Mouse (Mus musculus): ENCODE results near the gene Actg1.

The Actg1 gene

DNA sequence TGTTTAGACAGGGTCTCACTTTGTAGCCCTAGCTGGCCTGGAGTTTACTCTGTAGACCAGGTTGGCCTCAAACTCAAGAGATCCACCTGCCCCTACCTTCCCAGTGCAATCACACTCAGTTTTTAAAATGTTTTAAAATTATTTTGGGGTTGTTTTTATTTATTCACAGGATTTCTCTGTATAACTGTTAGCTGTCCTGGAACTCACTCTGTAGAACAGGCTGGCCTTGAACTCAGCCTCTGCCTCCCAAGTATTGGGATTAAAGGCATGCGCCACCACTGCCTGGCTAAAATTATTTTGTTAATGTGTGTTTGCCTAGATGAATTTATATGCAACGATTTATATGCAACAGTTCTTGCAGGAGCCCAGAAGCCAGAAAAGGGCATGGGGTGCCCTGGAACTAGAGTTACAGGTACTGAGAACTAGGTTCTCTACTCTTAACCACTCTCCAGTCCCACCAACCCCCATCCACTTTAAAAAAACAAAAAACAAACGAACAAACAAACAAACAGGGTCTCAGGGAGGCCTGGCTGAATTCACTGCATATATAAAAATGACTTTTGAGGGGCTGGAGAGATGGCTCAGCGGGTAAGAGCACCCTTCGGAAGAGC lies 3.9 kb downstream of the Actg1 start:
- DNase-seq = peak in 1 of 2 experiments; percentile 13

DNA sequence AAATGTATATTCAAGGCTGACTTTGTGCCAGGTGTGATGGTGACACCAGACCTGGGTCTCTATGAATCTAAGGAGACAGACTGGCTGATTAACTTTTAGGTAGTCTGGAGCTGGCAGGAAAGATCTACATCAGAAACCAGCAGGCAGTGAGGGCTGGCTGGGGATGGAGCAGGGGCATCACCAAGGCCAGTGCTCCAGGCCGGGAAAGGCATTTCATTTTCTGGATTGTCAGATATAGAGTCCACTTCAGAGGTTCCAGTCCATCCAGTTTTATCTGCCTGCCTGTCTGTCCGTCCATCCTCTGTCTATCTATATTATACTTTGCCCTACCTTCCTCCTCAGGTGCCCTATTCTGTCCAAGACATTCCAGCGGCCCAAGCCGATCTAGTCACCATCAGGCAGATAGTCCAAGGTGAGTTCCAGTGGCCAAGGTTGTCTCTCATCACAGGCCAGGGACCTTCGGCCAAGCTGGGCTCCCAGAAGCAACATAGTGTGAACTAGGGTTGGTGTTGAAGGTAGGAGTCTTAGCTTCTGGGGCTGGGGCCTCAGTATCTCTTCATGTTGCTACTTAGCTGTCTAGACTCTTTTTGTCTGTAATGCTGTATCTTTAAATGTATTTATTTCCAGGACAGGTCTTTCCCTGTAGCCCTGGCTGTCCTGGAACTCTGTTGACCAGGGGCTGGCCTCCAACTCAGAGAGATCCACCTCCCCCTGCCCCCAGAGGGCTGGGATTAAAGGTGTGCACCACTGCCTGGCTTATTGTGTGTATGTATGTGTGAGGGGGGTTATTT lies 4.6 kb downstream of the Actg1 start:
- peak in 1 of 2 experiments; percentile 9 for DNase-seq

- peak in 1 of 2 experiments; percentile 2 for DNase-seq
Observed at GRCm38 (mm10) chr11:120342656-120343160, 5.6 kb downstream of the Actg1 start.

DNA sequence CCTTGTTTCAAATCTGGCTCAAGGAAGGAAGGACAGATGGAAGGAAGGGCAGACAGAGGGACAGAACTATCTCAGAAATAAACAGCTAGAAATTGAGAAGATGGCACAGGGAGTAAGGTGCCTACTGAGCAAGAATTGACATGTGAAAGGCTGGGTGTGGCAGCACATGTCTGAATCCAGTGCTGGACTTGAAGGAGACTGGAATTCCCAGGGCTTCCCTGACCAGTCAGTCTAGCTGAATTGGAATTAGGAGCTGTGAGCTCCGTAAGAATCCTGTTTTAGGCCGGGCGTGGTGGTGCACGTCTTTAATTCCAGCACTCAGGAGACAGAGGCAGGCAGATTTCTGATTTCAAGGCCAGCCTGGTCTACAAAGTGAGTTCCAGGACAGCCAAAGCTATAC lies 6.7 kb downstream of the Actg1 start:
- no peak for DNase-seq

- DNase-seq = no peak
Observed at GRCm38 (mm10) chr11:120339978-120340513, 8.3 kb downstream of the Actg1 start.

DNA sequence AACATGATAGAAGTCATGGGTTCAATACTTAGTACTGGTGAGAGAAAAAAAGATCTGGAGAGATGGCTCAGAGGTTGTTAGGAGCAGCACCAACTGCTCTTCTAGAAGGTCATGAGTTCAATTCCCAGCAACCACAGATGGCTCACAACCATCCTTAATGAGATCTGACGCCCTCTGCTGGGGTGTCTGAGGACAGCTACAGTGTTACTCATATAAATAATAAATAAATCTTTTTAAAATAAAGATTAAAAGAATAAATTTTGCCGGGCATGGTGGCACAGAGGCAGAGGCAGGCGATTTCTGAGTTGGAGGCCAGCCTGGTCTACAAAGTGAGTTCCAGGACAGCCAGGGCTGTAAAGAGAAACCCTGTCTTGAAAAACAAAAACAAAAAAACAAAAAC lies 9.6 kb downstream of the Actg1 start:
- DNase-seq = no peak

GRCm38 (mm10) chr11:120337447-120337846 lies 10.9 kb downstream of the Actg1 start:
- no peak for DNase-seq

- no peak for DNase-seq
Observed at GRCm38 (mm10) chr11:120335431-120336021, 12.8 kb downstream of the Actg1 start.

GRCm38 (mm10) chr11:120320156-120320555 lies 28.2 kb downstream of the Actg1 start:
- DNase-seq = no peak

DNA sequence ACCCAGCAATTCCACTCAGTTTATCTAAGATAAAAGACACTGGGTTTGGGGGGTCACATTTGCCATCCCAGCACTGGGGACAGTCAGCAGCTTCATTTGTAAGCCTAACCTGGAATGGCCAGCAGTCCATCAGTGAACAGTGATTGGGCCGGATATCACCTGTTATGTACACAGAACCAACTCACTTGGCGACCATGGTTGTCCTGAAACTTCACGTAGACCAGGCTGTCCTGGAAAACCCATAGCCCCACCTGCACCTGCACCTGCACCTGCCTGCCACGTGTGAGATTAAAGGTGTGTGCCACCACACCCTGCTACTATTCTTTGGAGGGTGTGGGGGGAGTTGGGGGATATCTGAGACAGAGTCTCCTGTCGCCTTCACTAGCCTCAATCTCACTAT lies 29.0 kb downstream of the Actg1 start:
- no peak for DNase-seq

DNA sequence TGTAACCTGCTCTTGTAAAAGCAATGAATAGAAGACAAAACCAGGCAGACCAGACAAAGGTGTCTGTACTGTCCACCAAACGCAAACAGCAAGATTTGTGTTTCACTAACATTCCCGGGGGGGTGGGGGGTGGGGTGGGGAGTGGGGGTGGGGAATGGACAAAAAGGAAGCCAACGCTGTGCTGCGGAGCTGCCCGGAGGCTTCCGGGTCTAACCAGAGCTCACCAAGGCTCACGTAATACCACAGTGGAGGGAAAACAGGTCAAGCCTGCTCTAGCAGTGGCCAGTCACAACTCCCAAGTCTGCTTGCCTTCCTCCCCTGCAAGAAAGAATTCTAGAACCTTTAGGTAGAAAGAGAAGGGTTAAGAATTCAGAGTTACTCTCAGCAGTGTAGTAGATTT lies 30.9 kb downstream of the Actg1 start:
- DNase-seq = no peak

DNA sequence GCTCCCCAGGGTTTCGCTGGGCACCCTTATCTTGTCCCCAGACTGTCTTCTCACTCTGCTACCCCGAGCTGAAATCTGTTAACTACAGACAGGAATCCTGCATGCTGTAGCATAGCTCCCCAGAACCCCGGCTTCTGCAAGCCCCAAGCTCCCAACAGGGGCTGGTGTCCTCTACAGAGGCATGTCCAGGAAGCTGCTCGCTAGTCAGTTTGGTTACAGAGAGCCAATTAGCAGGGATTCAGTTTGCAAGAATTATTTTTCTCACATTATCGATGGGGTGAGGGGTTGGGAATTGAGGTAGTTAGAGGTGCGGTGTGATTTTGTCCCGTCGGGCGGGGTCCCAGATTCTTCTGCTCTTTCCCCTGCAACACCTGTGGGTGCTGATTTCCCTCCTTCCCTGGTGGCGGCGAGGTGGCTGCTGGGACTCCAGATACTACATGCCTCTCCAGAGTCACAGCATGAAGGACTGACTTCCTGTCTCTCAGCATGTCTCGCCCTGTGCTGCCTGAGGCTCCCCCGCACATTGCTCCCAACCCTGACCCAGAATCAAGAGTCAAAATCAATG lies 31.6 kb downstream of the Actg1 start:
- peak; percentile 46 to 56 for DNase-seq

DNA sequence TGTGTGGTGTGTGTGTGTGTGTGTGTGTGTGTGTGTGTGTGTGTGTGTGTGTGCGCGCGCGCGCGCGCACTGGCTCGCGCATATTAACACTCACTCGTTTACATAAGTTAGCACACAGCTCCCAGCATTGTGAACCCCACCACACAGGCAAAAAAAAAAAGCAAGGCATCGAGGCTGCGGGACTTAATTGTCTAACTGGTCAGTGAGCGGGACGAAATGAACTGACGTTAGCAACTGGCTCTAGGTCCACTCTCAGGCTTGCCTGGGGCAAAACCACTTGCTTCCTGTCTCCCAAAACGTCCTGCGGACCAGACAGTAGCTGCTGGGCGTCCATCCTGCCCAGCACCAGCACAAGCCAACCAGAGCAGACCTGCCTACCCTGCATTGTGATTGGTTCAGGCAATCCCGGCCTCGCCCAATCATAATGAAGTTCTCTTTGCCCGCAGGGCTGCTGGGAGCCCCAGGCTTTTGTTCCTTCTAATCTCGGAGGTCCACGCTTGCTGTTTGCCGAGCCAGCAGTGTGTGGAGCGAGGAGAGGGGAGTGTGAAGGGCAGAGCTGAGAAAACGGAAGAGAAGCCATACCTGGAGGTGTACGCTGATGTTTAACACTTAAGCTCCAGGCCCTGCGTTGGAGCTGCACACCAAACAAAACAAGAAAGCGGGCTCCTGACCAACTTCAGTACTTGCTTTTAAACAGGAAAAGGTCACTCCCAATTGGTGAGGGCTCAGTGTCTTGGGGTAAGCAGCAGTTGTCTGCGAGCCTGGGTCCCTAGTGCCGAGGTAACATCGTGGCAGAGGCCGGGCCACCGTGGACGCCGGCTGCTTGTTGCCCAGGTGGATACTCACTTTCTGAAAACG lies 32.3 kb downstream of the Actg1 start:
- DNase-seq = peak; percentile 95

GRCm38 (mm10) chr11:120315416-120315761 lies 33.0 kb downstream of the Actg1 start:
- DNase-seq = peak; percentile 34 to 48

DNA sequence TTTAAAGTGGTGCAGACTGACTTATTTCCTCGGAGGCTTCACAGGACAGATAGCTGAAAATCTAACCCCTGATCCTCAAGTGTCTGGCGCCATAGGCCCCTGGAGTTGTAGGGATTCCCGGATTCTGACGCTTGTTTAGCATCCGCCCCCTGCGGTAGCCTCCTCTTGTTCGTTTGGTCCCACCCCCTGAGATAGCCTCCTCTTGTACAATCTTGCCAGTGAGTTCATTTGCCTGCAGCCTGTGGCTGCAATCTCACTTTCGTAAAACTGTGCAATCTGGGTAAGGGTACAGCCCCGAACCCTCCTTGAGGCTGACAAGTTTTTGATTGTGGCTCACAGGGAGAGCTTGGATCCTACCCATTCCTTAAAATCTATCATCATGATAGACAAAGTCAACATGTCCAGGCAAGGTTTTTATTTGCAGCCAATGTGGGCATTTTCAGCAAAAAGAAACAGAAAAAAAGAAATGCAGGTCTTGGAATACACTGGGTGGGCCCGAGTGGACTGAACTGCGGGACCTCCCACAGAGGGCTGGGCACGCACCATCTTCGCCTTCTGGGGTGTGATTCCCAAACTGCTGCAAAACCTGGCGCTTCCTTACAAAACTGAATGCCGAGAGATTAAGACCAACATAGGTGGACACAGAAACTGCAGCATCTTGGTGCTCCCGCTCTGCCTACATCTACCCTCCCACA lies 33.5 kb downstream of the Actg1 start:
- DNase-seq = no peak

DNA sequence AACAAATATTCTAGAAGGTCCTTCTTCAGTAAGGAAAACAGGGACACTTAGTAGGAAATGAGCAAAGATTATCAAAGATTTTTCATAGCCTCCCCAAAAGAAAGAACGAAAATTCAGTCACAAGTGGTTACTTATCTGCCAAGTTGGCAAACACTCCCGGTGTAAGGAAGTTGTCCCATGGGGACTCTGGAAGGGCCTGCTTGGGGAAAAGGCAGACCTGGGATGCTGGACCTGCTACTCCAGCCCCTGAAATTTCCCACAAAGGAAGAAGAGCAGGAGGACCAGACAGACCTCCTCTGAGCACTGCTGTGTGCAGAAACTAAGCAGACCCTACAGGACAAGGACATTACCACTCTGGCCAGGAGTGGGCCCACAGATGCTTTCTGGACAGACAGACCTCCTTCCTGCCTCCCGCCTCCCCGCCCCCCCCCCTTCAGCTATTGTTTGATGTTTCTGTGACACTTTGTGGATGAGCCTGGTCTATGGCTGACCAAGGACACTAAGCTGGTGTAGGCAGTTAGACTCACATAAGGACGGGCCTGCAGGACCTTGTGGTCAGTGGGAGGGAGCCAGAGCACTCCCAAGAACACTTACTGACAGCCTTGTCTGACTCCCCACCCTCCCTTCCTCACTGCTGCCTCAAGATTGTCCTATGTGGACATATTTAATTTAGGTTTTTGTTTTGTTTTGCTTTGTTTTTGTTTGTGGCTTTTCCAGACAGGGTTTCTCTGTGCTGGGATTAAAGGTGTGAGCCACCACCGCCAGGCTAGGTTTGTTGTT lies 34.2 kb downstream of the Actg1 start:
- DNase-seq = no peak

DNA sequence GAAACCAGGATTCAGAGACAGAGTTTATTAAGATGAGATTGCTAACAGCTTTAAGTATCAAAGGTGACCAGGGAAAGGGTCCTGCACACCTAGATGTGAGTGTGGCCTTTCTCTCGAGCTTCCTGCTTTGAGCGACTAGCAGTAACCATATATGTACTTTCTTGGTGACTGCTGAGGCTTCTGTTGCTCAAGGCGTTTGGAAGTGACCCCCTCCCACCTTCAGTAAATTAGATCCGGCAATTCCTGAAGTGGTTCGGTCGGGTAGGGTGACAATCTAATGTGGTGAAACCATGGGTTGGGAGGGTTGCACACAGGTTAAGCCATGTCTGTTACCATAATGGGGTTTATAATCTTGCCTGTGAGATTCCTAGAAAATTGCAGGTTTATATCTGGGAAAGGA lies 36.3 kb downstream of the Actg1 start:
- DNase-seq = no peak

DNA sequence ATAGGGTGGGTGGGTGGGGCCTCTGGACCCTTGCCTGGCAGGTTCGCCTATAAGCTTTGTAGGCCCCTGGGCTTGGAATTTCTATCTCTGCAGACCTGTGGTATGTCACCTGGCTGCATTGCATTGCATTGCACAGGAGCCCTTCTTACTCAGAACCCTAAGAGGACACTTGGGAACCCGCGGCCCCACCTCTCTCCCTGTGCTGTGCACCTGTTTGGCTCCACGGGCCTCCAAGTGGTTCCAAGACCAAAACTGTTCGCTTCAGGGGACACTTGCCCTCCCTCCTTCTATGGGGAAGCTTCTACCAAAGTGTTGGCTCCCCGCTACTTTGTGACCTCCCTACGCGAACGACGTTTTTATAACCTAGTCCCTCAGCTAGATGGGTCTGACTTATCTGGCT lies 36.8 kb downstream of the Actg1 start:
- DNase-seq = peak; percentile 73 to 77

- peak; percentile 91 to 92 for DNase-seq
Observed at GRCm38 (mm10) chr11:120310813-120311312, 37.5 kb downstream of the Actg1 start.

GRCm38 (mm10) chr11:120308441-120309320 lies 39.7 kb downstream of the Actg1 start:
- DNase-seq = no peak

Measured in lung, adult 18-20 months (tissue).